Mouse (Mus musculus): ENCODE results near the gene Carm1. TPM values are rescaled to one million over a fixed set of nuclear protein-coding genes. Genes with fewer than 3 reads are reported as not detected.

Carm1 gene
- total and polyA plus RNA-seq, 2 experiments from 2014 or later: 27.3 to 97.4 TPM

- DNase-seq (ENCODE audit: low spot score) (no peak), ATAC-seq (ENCODE audit: low FRiP score) (no peak)
- WGBS: 75% methylated on average over 5 of the region's 5 CpGs
- Histone ChIP-seq H3K4me2 (ENCODE audit: low read depth, low read length, poor library complexity, severe bottlenecking) (no peak overlapping the region), H3K9ac (replicated peaks; ENCODE audit: low read length, poor library complexity, severe bottlenecking) (no peak overlapping the region), H3K9me3 (ENCODE audit: low read length) (no peaks in the 10 kb centered on the region), H3K36me3 (ENCODE audit: insufficient read depth, low read length) (no peaks in the 10 kb centered on the region), H3K4me1 (ENCODE audit: insufficient read depth, low read length) (no peaks in the 10 kb centered on the region), H3K27ac (ENCODE audit: low read depth, low read length) (no peak overlapping the region), H3K4me3 (ENCODE audit: low read depth, low read length) (no peak overlapping the region), H3K27me3 (ENCODE audit: insufficient read depth, low read length) (no peaks in the 10 kb centered on the region)
- no peak for TF ChIP-seq CTCF (IDR thresholded peaks at IDR 0.05)
Measured at GRCm38 (mm10) chr9:21605865-21606264, 59.2 kb downstream of the Carm1 start.

GRCm38 (mm10) chr9:21606648-21607047 lies 60.0 kb downstream of the Carm1 start:
- H3K36me3 ChIP-seq (ENCODE audit: insufficient read depth, low read length): no peaks in the 10 kb centered on the region
- WGBS: 85% methylated on average over 1 of the region's 1 CpGs
- DNase-seq (ENCODE audit: low spot score): no peak

GRCm38 (mm10) chr9:21609861-21610260 lies 63.2 kb downstream of the Carm1 start:
- DNase-seq (ENCODE audit: low spot score): no peak
- 74% methylated on average over 1 of the region's 1 CpGs for WGBS
- no peaks in the 10 kb centered on the region for H3K36me3 ChIP-seq (ENCODE audit: insufficient read depth, low read length)
- H3K27me3 ChIP-seq (ENCODE audit: insufficient read depth, low read length): no peaks in the 10 kb centered on the region
- H3K9ac ChIP-seq (replicated peaks; ENCODE audit: low read length, poor library complexity, severe bottlenecking): no peak overlapping the region
- H3K4me3 ChIP-seq (ENCODE audit: low read depth, low read length): no peak overlapping the region
- no peak overlapping the region for H3K4me2 ChIP-seq (ENCODE audit: low read depth, low read length, poor library complexity, severe bottlenecking)
- no peak for TF ChIP-seq CTCF (IDR thresholded peaks at IDR 0.05)
- no peak for ATAC-seq (ENCODE audit: low FRiP score)
- no peaks in the 10 kb centered on the region for H3K9me3 ChIP-seq (ENCODE audit: low read length)
- H3K27ac ChIP-seq (ENCODE audit: low read depth, low read length): no peak overlapping the region
- H3K4me1 ChIP-seq (ENCODE audit: insufficient read depth, low read length): peaks cover 2% of the 10 kb centered on the region; the same call in 1 of the 2 replicates

More at GRCm38 (mm10) chr9:21606648-21607047, 60.0 kb downstream of the Carm1 start:
- no peak overlapping the region for H3K4me3 ChIP-seq (ENCODE audit: low read depth, low read length)
- no peak overlapping the region for H3K4me2 ChIP-seq (ENCODE audit: low read depth, low read length, poor library complexity, severe bottlenecking)
- no peak for ATAC-seq (ENCODE audit: low FRiP score)
- H3K9me3 ChIP-seq (ENCODE audit: low read length): no peaks in the 10 kb centered on the region
- no peak overlapping the region for H3K9ac ChIP-seq (replicated peaks; ENCODE audit: low read length, poor library complexity, severe bottlenecking)
- H3K27ac ChIP-seq (ENCODE audit: low read depth, low read length): no peak overlapping the region
- no peaks in the 10 kb centered on the region for H3K4me1 ChIP-seq (ENCODE audit: insufficient read depth, low read length)
- TF ChIP-seq CTCF (IDR thresholded peaks at IDR 0.05): no peak
- H3K27me3 ChIP-seq (ENCODE audit: insufficient read depth, low read length): no peaks in the 10 kb centered on the region

GRCm38 (mm10) chr9:21614864-21615616 lies 68.3 kb downstream of the Carm1 start:
- H3K9me3 ChIP-seq (ENCODE audit: low read length): no peaks in the 10 kb centered on the region
- no peaks in the 10 kb centered on the region for H3K27me3 ChIP-seq (ENCODE audit: insufficient read depth, low read length)
- H3K36me3 ChIP-seq (ENCODE audit: insufficient read depth, low read length): no peaks in the 10 kb centered on the region
- peaks cover 11% of the 10 kb centered on the region for H3K4me1 ChIP-seq (ENCODE audit: insufficient read depth, low read length)
- 74% methylated on average over 15 of the region's 15 CpGs for WGBS
- DNase-seq (ENCODE audit: low spot score): no peak
- no peak for TF ChIP-seq CTCF (IDR thresholded peaks at IDR 0.05)
- peak overlapping the region; percentile 64 for H3K9ac ChIP-seq (replicated peaks; ENCODE audit: low read length, poor library complexity, severe bottlenecking)
- peak overlapping the region; percentile 68 for H3K4me3 ChIP-seq (ENCODE audit: low read depth, low read length)
- H3K4me2 ChIP-seq (ENCODE audit: low read depth, low read length, poor library complexity, severe bottlenecking): peak overlapping the region; percentile 53
- ATAC-seq (ENCODE audit: low FRiP score): no peak
- peak overlapping the region; percentile 96 for H3K27ac ChIP-seq (ENCODE audit: low read depth, low read length)

- H3K27ac ChIP-seq (ENCODE audit: low read depth, low read length): peak within 1 kb of the TSS; percentile 96
- DNase-seq (ENCODE audit: low spot score) (peak; percentile 99), ATAC-seq (ENCODE audit: low FRiP score) (peak; percentile 95)
- H3K4me3 ChIP-seq (ENCODE audit: low read depth, low read length): peak within 1 kb of the TSS; percentile 68
- H3K9me3 ChIP-seq (ENCODE audit: low read length): no peaks in the 10 kb centered on the region
- TF ChIP-seq CTCF (IDR thresholded peaks at IDR 0.05): no peak
- WGBS: 1% methylated on average over 43 of the region's 45 CpGs
- H3K4me2 ChIP-seq (ENCODE audit: low read depth, low read length, poor library complexity, severe bottlenecking): peak within 1 kb of the TSS; percentile 70
- H3K9ac ChIP-seq (replicated peaks; ENCODE audit: low read length, poor library complexity, severe bottlenecking): peak within 1 kb of the TSS; percentile 87
- peaks cover 11% of the 10 kb centered on the region for H3K4me1 ChIP-seq (ENCODE audit: insufficient read depth, low read length)
- H3K27me3 ChIP-seq (ENCODE audit: insufficient read depth, low read length): no peaks in the 10 kb centered on the region
- no peaks in the 10 kb centered on the region for H3K36me3 ChIP-seq (ENCODE audit: insufficient read depth, low read length)
Measured at GRCm38 (mm10) chr9:21615617-21616231, 69.0 kb downstream of the Carm1 start, which contains the start of gene Smarca4. Gene Smarca4 (plus strand): TSS chr9:21616169.

GRCm38 (mm10) chr9:21616232-21616781 lies 69.6 kb downstream of the Carm1 start:
- Histone ChIP-seq H3K27ac (ENCODE audit: low read depth, low read length) (peak overlapping the region; percentile 96), H3K9ac (replicated peaks; ENCODE audit: low read length, poor library complexity, severe bottlenecking) (peak overlapping the region; percentile 87), H3K9me3 (ENCODE audit: low read length) (no peaks in the 10 kb centered on the region)

More at GRCm38 (mm10) chr9:21616232-21616781, 69.6 kb downstream of the Carm1 start:
- ATAC-seq (ENCODE audit: low FRiP score) (peak; percentile 77), DNase-seq (ENCODE audit: low spot score) (peak; percentile 91)
- H3K36me3 ChIP-seq (ENCODE audit: insufficient read depth, low read length): no peaks in the 10 kb centered on the region
- under 1% methylated on average over 54 of the region's 57 CpGs for WGBS
- H3K4me2 ChIP-seq (ENCODE audit: low read depth, low read length, poor library complexity, severe bottlenecking): peak overlapping the region; percentile 70
- peaks cover 11% of the 10 kb centered on the region for H3K4me1 ChIP-seq (ENCODE audit: insufficient read depth, low read length)
- no peak for TF ChIP-seq CTCF (IDR thresholded peaks at IDR 0.05)
- peak overlapping the region; percentile 68 for H3K4me3 ChIP-seq (ENCODE audit: low read depth, low read length)
- H3K27me3 ChIP-seq (ENCODE audit: insufficient read depth, low read length): no peaks in the 10 kb centered on the region

Measured in midbrain, postnatal 0 days (tissue).